Mouse (Mus musculus) C2C12 (cell line): ENCODE measurements around the gene Cdhr5. TPM values are rescaled to one million over a fixed set of nuclear protein-coding genes. Genes with fewer than 3 reads are reported as not detected.

Experiments
- H3K27me3 ChIP-seq: one replicate; pipeline ENCODE4 v1.6.1; 2011; ENCODE audit not compliant: control insufficient read depth, insufficient read depth, insufficient read length
- H3K36me3 ChIP-seq: one replicate; pipeline ENCODE4 v1.6.1; 2011; ENCODE audit not compliant: control insufficient read depth, insufficient read depth
- H3K4me3 ChIP-seq: one replicate; pipeline ENCODE4 v1.5.1; 2011; ENCODE audit warnings: mild to moderate bottlenecking, control low read depth; ENCODE audit not compliant: poor library complexity, insufficient read depth, severe bottlenecking
- H3K79me2 ChIP-seq: one replicate; pipeline ENCODE4 v1.6.1; 2011; ENCODE audit not compliant: control insufficient read depth, insufficient read depth
- H3K79me3 ChIP-seq: one replicate; pipeline ENCODE4 v1.6.1; 2011; ENCODE audit warnings: low read depth, control low read depth
- H3ac ChIP-seq: one replicate; pipeline ENCODE3; 2011; ENCODE audit warnings: low read depth; ENCODE audit not compliant: control insufficient read depth, insufficient read length
- CEBPB ChIP-seq: IDR thresholded peaks from one replicate; pipeline ENCODE4 v1.6.1; 2011; ENCODE audit warnings: low read depth, mild to moderate bottlenecking, control low read depth, moderate library complexity
- CTCF ChIP-seq: IDR thresholded peaks from one replicate; pipeline ENCODE4 v1.5.1; 2011; ENCODE audit not compliant: control insufficient read depth, insufficient read depth, insufficient read length
- FOSL1 ChIP-seq: IDR thresholded peaks from one replicate; pipeline ENCODE4 v1.8.0; 2011; ENCODE audit warnings: mild to moderate bottlenecking, low read length; ENCODE audit not compliant: poor library complexity, insufficient read depth, severe bottlenecking
- MAX ChIP-seq: IDR thresholded peaks from one replicate; pipeline ENCODE4 v1.6.1; 2011; ENCODE audit warnings: mild to moderate bottlenecking, control low read depth
- MYOD1 ChIP-seq: IDR thresholded peaks from one replicate; pipeline ENCODE4 v1.6.1; 2011; ENCODE audit warnings: low read depth; ENCODE audit not compliant: control insufficient read depth, insufficient read length
- MYOG ChIP-seq: IDR thresholded peaks from one replicate; pipeline ENCODE4 v1.6.1; 2011; ENCODE audit not compliant: control insufficient read depth, insufficient read length; ENCODE audit errors: extremely low read depth
- USF1 ChIP-seq: IDR thresholded peaks from one replicate; pipeline ENCODE4 v1.6.1; 2011; ENCODE audit warnings: low read depth, mild to moderate bottlenecking, control low read depth, moderate library complexity
- polyA plus RNA-seq: library from polyadenylated mRNA; unstranded; fragments of >200 nt; fragmentation: generic; extraction: Trizol; gene quantifications from one replicate; pipeline ENCODE4 v1.2.1, GENCODE M21; 2012; ENCODE audit warnings: missing spikeins

Cdhr5 gene
- polyA plus RNA-seq, 1 experiment, result 0.04 TPM

DNA sequence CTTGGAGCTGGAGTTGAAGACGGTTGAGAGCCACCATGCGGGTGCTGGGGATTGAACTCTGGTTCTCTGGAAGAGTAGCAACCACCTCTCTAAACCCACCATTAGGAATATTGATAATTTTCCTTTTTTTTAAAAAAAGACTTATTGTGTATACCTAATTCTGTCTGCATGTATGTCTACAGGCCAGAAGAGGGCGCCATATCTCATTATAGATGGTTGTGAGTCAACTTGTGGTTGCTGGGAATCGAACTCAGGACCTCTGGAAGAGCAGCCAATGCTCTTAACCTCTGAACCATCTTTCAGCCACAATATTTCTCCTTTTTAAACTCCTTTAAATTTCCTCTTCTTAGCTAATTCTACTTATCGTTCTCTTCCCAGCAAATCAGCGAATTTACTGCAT is 50.1 kb downstream of the Cdhr5 start:
- Histone ChIP-seq H3K27me3 (no peaks in the 10 kb centered on the region), H3K4me3 (no peak overlapping the region), H3K36me3 (peaks cover 3% of the 10 kb centered on the region), H3K79me3 (peaks cover 27% of the 10 kb centered on the region), H3ac (no peak overlapping the region), H3K79me2 (peaks cover 30% of the 10 kb centered on the region)
- TF ChIP-seq MAX, result no peak
- TF ChIP-seq MYOG, result no peak
- TF ChIP-seq CEBPB, result no peak
- no peak for TF ChIP-seq FOSL1
- TF ChIP-seq CTCF, result no peak
- TF ChIP-seq USF1, result no peak
- TF ChIP-seq MYOD1, result no peak

DNA sequence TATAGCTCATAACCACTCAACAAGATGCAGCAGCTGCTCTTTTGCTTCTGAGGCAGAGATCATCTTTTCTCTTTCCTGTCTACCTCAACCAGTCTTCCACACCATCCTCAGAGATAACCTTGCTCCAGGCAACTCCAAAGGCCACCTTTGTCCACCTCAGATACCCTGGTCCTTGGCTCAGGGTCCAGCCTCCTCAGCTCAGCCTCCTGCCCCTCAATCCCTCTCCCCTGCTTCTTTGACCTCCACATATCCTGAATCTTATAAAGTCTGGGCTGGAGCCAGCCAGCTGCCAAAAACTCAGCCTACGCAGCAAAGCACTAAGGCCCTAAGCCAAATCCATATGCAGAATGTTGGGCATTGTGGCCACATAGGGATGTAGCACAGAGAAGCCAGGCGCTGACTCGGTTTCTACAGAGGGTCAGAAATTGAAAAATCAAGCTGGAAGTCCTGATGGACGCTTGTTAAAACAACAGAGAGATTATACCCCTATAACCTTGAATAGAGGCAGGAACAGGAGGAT is 53.8 kb downstream of the Cdhr5 start:
- no peak for TF ChIP-seq MYOG
- no peak for TF ChIP-seq MAX
- no peak for TF ChIP-seq MYOD1
- TF ChIP-seq CTCF, result no peak
- no peak for TF ChIP-seq USF1
- TF ChIP-seq CEBPB, result no peak
- TF ChIP-seq FOSL1, result no peak
- Histone ChIP-seq H3ac (no peak overlapping the region), H3K4me3 (no peak overlapping the region)

DNA sequence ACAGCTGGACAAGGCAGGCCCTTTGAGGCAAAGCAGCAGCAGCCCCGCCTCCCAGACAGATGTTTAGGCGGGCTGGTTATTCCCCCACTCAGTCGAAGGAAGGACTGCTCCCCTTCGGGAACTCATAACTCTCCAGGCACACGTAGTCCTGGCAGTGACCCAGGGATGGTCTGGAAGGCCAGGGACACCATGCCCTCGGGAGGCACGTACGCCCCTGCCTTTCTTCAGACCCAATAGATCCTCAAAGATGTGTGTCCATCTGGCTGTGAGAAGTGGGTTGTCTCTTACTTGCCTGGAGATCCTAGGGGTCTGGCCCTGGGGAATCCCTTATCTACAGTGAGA is 54.5 kb downstream of the Cdhr5 start:
- Histone ChIP-seq H3K79me2 (no peaks in the 10 kb centered on the region), H3K4me3 (no peak overlapping the region), H3ac (peak overlapping the region; percentile 42), H3K36me3 (no peaks in the 10 kb centered on the region), H3K27me3 (no peaks in the 10 kb centered on the region), H3K79me3 (no peaks in the 10 kb centered on the region)
- no peak for TF ChIP-seq CEBPB

More for the DNA sequence above, 53.8 kb downstream of the Cdhr5 start:
- Histone ChIP-seq H3K36me3 (no peaks in the 10 kb centered on the region), H3K27me3 (no peaks in the 10 kb centered on the region), H3K79me3 (no peaks in the 10 kb centered on the region), H3K79me2 (no peaks in the 10 kb centered on the region)

DNA sequence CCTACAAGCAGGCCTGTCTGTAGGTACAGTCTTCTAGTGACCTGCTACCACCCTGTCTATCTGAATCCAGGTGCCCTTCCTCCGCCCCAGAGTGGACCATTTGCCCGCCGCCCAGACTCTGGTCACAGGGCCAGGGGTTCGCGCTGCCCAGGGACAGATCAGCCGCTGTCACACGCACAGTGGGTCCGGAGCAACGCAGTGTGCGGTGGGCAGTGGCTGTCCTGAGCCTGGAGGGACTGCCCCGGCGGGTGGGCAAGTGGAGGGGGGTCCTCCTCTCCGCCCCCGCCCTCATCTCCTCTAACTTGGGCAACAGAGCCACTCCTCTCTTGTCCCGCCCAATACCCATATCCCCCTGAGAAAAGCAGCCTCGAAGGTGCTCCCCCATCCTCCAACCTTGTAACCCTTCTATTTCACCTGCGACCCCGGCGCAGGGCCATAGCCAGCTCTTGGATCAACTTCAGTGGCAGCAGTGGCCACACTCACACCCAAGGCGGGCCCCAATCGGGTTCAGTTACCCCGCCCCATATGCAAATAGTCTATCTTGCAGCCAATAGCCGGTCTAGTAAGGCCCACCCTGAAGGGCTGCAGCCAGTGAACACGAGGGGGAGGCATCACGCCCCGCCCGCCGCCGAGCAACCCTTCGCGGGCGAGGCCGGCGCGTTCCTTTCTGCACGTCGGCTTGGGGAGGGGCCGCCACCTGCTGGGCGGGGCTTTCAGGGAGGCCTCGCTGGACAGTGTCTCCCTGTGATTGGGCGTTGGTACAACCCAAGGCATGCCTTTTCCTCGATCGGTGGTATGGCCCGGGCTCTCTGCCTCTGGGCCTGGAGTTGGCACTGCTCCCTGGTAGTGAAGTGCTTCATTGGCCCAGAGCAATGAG is 55.1 kb downstream of the Cdhr5 start:
- no peak overlapping the region for H3ac ChIP-seq
- H3K79me3 ChIP-seq, result no peaks in the 10 kb centered on the region
- no peak overlapping the region for H3K4me3 ChIP-seq
- TF ChIP-seq CTCF (no peak), MYOG (no peak), FOSL1 (no peak), USF1 (no peak), MYOD1 (peak; percentile 41), MAX (peak; percentile 35), CEBPB (no peak)
- no peaks in the 10 kb centered on the region for H3K79me2 ChIP-seq
- H3K36me3 ChIP-seq, result no peaks in the 10 kb centered on the region
- no peaks in the 10 kb centered on the region for H3K27me3 ChIP-seq

DNA sequence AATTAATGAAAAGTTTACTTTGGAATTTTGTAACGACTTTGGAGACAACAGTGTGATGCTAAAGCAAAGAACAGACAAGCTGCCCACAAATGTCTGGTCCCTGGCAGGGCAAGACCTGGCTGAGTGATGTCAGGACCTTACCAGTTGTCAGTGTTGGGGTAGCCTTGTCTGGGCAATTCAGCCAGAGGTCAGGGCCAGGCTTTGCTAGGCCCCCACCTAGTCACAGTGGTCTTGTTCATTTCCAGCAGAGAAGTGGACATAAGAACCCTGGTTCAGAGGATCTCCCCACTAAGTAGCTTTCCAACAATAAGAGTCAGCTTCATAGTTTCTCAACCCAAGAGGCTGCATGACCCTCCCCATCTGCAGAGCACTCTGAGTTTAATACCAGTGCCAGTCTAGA is 56.2 kb downstream of the Cdhr5 start:
- Histone ChIP-seq H3K79me3 (no peaks in the 10 kb centered on the region), H3ac (no peak overlapping the region), H3K27me3 (no peaks in the 10 kb centered on the region), H3K79me2 (no peaks in the 10 kb centered on the region), H3K36me3 (no peaks in the 10 kb centered on the region), H3K4me3 (no peak overlapping the region)
- TF ChIP-seq USF1 (no peak), MAX (no peak), MYOD1 (no peak), CEBPB (no peak), FOSL1 (no peak), MYOG (no peak), CTCF (no peak)

DNA sequence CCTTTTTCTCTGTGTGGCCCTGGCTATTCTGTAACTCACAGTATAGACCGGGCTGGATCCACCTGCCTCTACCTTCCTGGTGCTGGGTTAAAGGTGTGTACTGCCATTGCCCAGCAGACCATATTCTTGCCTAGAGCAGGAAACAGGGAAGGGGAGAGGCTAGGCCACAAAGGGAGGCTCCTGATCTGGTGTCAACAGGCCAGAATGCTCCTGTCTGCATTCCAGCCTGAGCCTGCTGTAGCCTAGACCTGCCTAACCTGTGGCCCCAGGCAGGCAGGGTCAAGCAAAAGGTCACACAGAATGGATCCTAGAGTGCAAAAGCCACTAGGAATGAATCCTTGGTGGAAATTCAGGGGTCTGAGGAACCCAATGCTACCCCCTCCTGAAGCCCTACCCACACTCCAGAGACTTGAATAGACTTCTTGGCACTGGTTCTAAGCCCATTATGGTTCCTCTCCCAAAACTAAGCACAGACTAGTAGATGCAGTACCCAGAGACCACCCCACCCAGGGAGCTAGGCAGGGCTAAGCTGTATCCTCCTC is 57.0 kb downstream of the Cdhr5 start:
- Histone ChIP-seq H3K79me3 (no peaks in the 10 kb centered on the region), H3K27me3 (no peaks in the 10 kb centered on the region), H3K79me2 (no peaks in the 10 kb centered on the region), H3ac (no peak overlapping the region), H3K4me3 (no peak overlapping the region), H3K36me3 (no peaks in the 10 kb centered on the region)
- TF ChIP-seq CTCF (no peak), MAX (no peak), MYOD1 (no peak), MYOG (no peak), USF1 (no peak), CEBPB (no peak), FOSL1 (no peak)
